Mouse (Mus musculus) liver, adult 2 months (tissue): ENCODE results near the gene Pdcd4. TPM values are rescaled to one million over a fixed set of nuclear protein-coding genes. Genes with fewer than 3 reads are reported as not detected.

Experiments
- DNase-seq: peaks from one replicate; pipeline ENCODE4 v3.0.0-alpha.2; 2011; ENCODE audit warnings: low read depth, low spot score; ENCODE audit errors: extremely low read depth
- H3K27ac ChIP-seq: fragments of 200-500 bp; replicated peaks from 2 replicates; pipeline ENCODE4 v1.5.1; 2012; ENCODE audit warnings: low read depth, mild to moderate bottlenecking, control low read depth, inconsistent platforms, low read length; ENCODE audit not compliant: insufficient read depth
- H3K27me3 ChIP-seq: fragments of 200-500 bp; 2 replicates; pipeline ENCODE4 v1.6.1; 2012; ENCODE audit warnings: mild to moderate bottlenecking, moderate library complexity, low read length, inconsistent platforms; ENCODE audit not compliant: control insufficient read depth, insufficient read depth
- H3K36me3 ChIP-seq: fragments of 200-500 bp; 2 replicates; pipeline ENCODE4 v1.6.1; 2012; ENCODE audit warnings: low read length, inconsistent platforms; ENCODE audit not compliant: control insufficient read depth, insufficient read depth
- H3K4me1 ChIP-seq: fragments of 200-500 bp; 2 replicates; pipeline ENCODE4 v1.6.1; 2011; ENCODE audit warnings: low read length; ENCODE audit not compliant: control insufficient read depth, insufficient read depth
- H3K4me3 ChIP-seq: fragments of 200-500 bp; 2 replicates; pipeline ENCODE4 v1.5.1; 2011; ENCODE audit warnings: low read depth, mild to moderate bottlenecking, control low read depth, low read length, moderate library complexity; ENCODE audit not compliant: insufficient read depth
- H3K79me2 ChIP-seq: fragments of 200-500 bp; 2 replicates; pipeline ENCODE4 v1.6.1; 2012; ENCODE audit warnings: inconsistent platforms, mild to moderate bottlenecking, low read length, moderate library complexity; ENCODE audit not compliant: control insufficient read depth, insufficient read depth
- H3K9ac ChIP-seq: fragments of 200-500 bp; 2 replicates; pipeline ENCODE4 v1.6.1; 2012; ENCODE audit warnings: low read depth, mild to moderate bottlenecking, control low read depth, inconsistent platforms, low read length
- CTCF ChIP-seq: fragments of 200-500 bp; IDR thresholded peaks from 2 replicates; pipeline ENCODE4 v1.5.1; 2011; ENCODE audit warnings: low read depth, low read length, control low read depth
- POLR2A ChIP-seq: fragments of 200-500 bp; IDR thresholded peaks from 2 replicates; pipeline ENCODE4 v1.6.1; 2011; ENCODE audit warnings: low read length, control low read depth; ENCODE audit not compliant: insufficient read depth; ENCODE audit errors: extremely low read depth
- WGBS: fragments of 180-500 bp; shearing (Covaris S2); methylation state at CpG from one replicate; pipeline ENCODE4 v1.1.7; 2018; 5-methylcytosine and 5-hydroxymethylcytosine counted together
- polyA plus RNA-seq: library from polyadenylated mRNA; depleted of rRNA; stranded (reverse); fragments of >200 nt; gene quantifications from 2 replicates; pipeline ENCODE4 v1.2.3, GENCODE M21; 2012
- total RNA-seq: library from RNA; depleted of rRNA; stranded (reverse); fragments of >200 nt; gene quantifications from 2 replicates; pipeline ENCODE4 v1.2.3, GENCODE M21; 2014

Pdcd4 gene
- total and polyA plus RNA-seq, 2 experiments: 17.8 to 92.5 TPM

DNA sequence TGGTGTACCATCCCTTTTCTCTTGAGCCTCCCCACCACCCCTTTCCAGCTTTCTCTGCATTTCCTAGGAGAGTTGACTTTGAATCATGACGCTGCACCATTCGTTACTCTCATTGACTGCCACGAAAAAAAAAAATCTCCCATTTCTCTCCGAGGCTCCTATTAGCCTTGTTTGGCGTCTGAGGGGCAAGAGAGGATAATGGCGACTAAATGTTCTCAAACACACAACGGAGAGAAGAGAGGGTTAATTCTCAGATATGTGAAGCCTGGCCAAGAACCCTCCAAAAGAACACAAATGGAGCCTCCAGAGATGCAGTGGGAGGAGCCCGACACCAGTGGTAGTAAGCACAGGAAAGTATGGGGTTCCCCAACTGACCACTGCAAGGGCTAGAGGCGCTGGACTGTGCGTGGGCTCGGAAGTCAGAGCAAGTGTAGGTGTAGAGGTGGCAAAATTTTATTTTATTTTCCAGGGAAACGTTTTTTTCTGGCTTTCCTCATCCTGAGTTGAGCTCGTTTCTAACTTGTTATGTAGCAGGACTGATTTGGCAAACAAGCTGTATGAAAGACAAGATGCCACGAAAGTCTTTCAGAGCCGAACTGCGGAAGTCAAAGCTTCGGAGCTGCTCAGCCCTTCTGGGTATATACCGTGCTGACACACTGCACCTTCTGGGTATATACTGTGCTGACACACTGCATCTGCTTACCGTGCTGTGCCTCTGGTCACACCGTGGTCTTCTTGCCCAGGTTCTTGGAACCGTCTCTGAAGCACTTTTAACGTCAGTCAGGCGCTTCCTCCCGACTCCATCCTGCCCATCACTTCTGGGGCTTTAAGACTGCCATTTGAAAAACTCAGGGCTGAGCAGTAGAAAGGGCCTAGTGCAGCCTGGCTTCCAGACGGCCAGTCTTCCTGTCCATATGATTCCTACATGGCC lies 7.2 kb downstream of the Pdcd4 start:
- Histone ChIP-seq H3K27me3 (no peaks in the 10 kb centered on the region), H3K79me2 (peaks cover 10% of the 10 kb centered on the region), H3K36me3 (no peaks in the 10 kb centered on the region), H3K4me1 (peaks cover 22% of the 10 kb centered on the region), H3K27ac (no peak overlapping the region), H3K9ac (no peak overlapping the region), H3K4me3 (no peak overlapping the region)
- DNase-seq: no peak
- no peak for TF ChIP-seq CTCF
- no peak for TF ChIP-seq POLR2A
- 92% methylated on average over 25 of the region's 25 CpGs for WGBS

DNA sequence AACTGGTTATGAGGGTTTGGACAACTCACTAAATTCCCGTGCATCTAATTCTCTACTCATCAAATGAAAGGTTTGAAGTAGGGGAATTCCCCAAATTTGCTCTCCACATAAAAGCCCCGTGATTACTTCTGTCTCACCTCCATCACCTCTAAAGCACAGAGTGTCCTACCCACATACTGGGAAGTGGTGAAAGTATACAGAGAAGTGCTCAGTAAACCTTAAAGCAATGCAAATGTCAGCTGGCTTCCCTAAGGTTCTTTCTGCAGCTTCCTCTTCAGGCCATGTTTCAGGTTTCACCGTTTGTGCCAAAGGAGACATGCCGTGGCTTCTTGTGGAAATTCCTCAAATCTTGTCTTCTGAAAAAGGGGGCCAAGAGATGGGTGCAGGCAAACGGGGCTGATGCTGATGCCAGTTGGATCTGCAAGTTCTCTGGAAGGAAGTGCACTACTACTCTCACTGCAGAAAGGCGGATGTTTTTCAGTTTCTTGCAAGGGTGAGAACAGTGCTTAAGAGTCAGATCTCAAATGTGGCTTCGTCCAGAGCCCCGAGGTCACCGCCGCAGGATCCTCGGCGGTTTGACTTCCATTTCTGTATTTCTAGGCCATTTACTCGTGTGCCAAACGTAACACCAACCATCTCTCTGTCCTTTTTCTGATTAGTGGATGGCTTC lies 8.0 kb downstream of the Pdcd4 start:
- TF ChIP-seq CTCF (no peak), POLR2A (no peak)
- peaks cover 17% of the 10 kb centered on the region for H3K4me1 ChIP-seq
- no peak for DNase-seq
- H3K4me3 ChIP-seq: no peak overlapping the region
- peaks cover 10% of the 10 kb centered on the region for H3K79me2 ChIP-seq
- no peaks in the 10 kb centered on the region for H3K36me3 ChIP-seq
- no peaks in the 10 kb centered on the region for H3K27me3 ChIP-seq
- WGBS: 86% methylated on average over 14 of the region's 14 CpGs
- no peak overlapping the region for H3K27ac ChIP-seq
- no peak overlapping the region for H3K9ac ChIP-seq

DNA sequence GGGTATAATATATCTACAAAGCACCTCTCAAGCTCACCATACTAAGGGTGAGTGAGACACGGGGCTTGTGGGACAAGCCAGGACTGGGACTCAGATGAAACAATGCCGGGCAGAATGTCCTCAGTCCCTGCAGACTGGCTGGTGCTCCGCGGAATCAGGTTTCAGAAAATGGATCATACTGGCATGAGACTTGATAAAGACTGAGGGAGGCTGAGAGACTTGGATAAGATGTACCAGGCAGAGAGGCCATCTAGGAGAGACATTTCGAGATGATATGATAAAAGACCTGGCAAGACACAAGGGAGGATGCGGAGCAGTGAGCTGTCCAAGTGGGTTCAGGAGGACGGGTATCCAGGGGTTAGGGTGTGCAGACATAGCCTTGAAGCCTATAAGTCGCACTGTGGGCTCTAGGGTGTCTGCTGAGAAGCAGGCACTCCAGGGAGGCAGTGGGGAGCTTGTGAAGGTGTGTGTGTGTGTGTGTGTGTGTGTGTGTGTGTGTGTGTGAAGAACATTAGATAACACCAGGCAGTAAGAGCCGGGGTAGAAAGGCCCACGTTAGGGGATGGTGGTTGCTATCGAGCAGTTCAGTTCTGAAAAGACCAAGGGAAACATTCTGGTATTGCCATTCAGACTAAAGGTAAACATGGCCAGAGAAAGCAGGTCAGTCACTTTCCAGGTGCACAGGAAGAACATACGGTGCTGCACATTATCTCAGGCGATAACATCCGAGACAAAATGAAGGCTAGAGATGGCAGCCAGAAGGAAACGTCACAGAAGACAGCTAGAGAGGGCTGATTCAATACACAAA lies 10.1 kb downstream of the Pdcd4 start:
- Histone ChIP-seq H3K27me3 (no peaks in the 10 kb centered on the region), H3K4me1 (peaks cover 18% of the 10 kb centered on the region), H3K4me3 (peak overlapping the region; percentile 60), H3K79me2 (peaks cover 15% of the 10 kb centered on the region), H3K27ac (peak overlapping the region; percentile 98), H3K9ac (peak overlapping the region; percentile 80), H3K36me3 (no peaks in the 10 kb centered on the region)
- WGBS: 43% methylated on average over 15 of the region's 15 CpGs
- no peak for TF ChIP-seq CTCF
- no peak for TF ChIP-seq POLR2A
- no peak for DNase-seq

DNA sequence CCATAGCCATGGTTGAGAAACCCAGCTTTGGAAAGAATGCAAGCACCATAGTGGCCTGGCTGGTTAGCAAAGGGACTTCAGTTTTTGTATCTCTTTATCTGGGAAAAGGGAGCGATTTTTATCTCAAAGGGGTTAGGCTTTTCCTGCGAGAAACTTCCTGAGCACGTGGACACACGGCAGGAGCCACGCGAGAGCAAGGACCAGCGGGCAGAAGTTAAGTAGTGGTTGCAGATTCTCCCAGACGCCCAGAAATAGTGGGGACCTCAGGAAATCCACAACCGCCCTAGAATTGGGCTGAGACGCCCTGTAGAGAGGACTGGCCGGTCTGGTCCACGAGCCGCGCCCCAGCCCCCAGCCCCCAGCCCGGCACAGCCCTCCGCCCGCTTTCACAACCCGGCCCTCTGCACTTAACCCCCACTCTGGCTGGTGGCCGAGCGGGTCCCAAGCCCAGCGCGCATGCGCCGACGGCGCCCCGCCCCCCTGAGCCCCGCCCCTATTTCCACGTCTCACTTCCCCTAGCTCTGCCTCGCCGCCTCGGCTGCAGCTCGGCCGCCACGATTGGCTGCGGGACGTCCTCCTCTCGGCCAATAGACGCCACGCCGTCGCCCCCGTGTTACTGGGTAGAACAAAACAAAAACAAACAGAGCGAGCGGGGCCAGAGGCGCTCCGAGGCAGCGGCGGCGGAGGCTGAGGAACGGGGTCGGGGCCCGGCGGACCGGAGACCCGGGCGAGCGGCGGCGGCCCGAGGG lies 10.9 kb downstream of the Pdcd4 start:
- H3K4me3 ChIP-seq: peak overlapping the region; percentile 99
- WGBS: 2% methylated on average over 60 of the region's 61 CpGs
- peaks cover 17% of the 10 kb centered on the region for H3K4me1 ChIP-seq
- no peaks in the 10 kb centered on the region for H3K27me3 ChIP-seq
- H3K9ac ChIP-seq: peak overlapping the region; percentile 100
- peak overlapping the region; percentile 98 for H3K27ac ChIP-seq
- H3K79me2 ChIP-seq: peaks cover 18% of the 10 kb centered on the region
- peak; percentile 97 for TF ChIP-seq POLR2A
- no peak for TF ChIP-seq CTCF
- peak; percentile 86 for DNase-seq
- H3K36me3 ChIP-seq: peaks cover 3% of the 10 kb centered on the region; the same call in 1 of the 2 replicates
